ENCODE assay signal across 8 mouse cellular contexts in the genomic region with DNA sequence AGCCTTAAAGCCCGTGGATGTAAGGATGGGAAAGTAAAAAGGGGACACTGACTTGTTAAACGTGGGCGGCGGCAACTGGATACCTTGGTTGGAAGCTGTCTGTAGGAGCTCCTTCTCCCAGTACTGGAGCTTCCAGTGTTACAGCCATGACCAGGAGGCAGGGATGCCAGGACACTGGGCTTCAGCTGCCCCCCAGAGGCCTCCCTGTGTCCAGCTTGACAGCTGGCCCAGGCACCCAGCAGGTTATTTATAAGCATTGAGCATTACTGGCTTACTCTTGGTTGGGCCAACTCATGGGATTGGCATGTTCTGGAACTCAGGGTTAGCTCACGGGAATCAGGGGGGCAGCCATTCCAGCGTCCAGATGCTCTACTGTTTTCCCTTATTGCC. TPM values are rescaled to one million over a fixed set of nuclear protein-coding genes. Genes with fewer than 3 reads are reported as not detected.
DNase-seq lines count a peak whose midpoint lies in the region; ATAC-seq and TF ChIP-seq lines count a peak whose summit lies in the region.

No protein-coding gene starts in this region.

- no peak overlapping the region for H3K9ac ChIP-seq in forebrain, embryonic 12.5 days
- H3K9ac ChIP-seq in limb, embryonic 14.5 days (ENCODE audit: low read depth, low read length, severe bottlenecking): 0 out of 2 replicates have a peak overlapping the region, but pooled peaks have one; percentile 56
- H3K9ac ChIP-seq in neural tube, embryonic 12.5 days: no peak overlapping the region

- H3K9me3 ChIP-seq in forebrain, embryonic 12.5 days: no peaks in the 10 kb centered on the region
- no peaks in the 10 kb centered on the region for H3K9me3 ChIP-seq in limb, embryonic 14.5 days (ENCODE audit: control insufficient read depth, low read length)
- H3K9me3 ChIP-seq in neural tube, embryonic 12.5 days: no peaks in the 10 kb centered on the region

- ATAC-seq in forebrain, embryonic 12.5 days (ENCODE audit: low FRiP score): no peak
- 0 out of 2 replicates have a peak, but pooled peaks have one; percentile 34 for ATAC-seq in limb, embryonic 14.5 days (ENCODE audit: low FRiP score, low read depth)
- no peak for ATAC-seq in neural tube, embryonic 12.5 days (ENCODE audit: low FRiP score, low read depth)
- no peak for ATAC-seq in cerebellum, adult (ENCODE audit: insufficient number of reproducible peaks, low FRiP score, low TSS enrichment)

- peak overlapping the region; percentile 42; the same call in 1 of the 2 replicates for H3K4me3 ChIP-seq in forebrain, embryonic 12.5 days (replicated peaks)
- H3K4me3 ChIP-seq in limb, embryonic 14.5 days (replicated peaks; ENCODE audit: low read length): peak overlapping the region; percentile 41
- no peak overlapping the region for H3K4me3 ChIP-seq in neural tube, embryonic 12.5 days

- TF ChIP-seq POLR2A in limb, embryonic 14.5 days (IDR thresholded peaks at IDR 0.05; ENCODE audit: borderline replicate concordance, extremely low read depth, insufficient read depth, insufficient read length): no peak

- peak; percentile 92 for DNase-seq in NIH3T3 (ENCODE audit: low read depth)
- DNase-seq in heart, postnatal 4 days: peak; percentile 73
- no peak for DNase-seq in limb, embryonic 14.5 days (ENCODE audit: low spot score)
- DNase-seq in frontal cortex, postnatal 25 days (ENCODE audit: low spot score in 2 of 2): no peak
- no peak for DNase-seq in urinary bladder, adult 2 months (ENCODE audit: low spot score)

- no peaks in the 10 kb centered on the region for H3K36me3 ChIP-seq in forebrain, embryonic 12.5 days (replicated peaks)
- H3K36me3 ChIP-seq in limb, embryonic 14.5 days (ENCODE audit: control insufficient read depth, insufficient read depth, low read length): no peaks in the 10 kb centered on the region
- H3K36me3 ChIP-seq in neural tube, embryonic 12.5 days: no peaks in the 10 kb centered on the region

- 18% methylated on average over 6 of the region's 6 CpGs for WGBS in forebrain, embryonic 12.5 days
- 18% methylated on average over 6 of the region's 6 CpGs for WGBS in limb, embryonic 14.5 days
- WGBS in neural tube, embryonic 12.5 days: 22% methylated on average over 6 of the region's 6 CpGs

- peaks cover 8% of the 10 kb centered on the region for H3K4me1 ChIP-seq in forebrain, embryonic 12.5 days
- H3K4me1 ChIP-seq in limb, embryonic 14.5 days (ENCODE audit: control insufficient read depth, insufficient read depth, low read length): peaks cover 6% of the 10 kb centered on the region; the same call in 1 of the 2 replicates
- H3K4me1 ChIP-seq in neural tube, embryonic 12.5 days: 0 out of 2 replicates have a peak, but pooled peaks cover 4% of the 10 kb centered on the region

- H3K27me3 ChIP-seq in forebrain, embryonic 12.5 days: peaks cover 36% of the 10 kb centered on the region
- peaks cover 25% of the 10 kb centered on the region for H3K27me3 ChIP-seq in limb, embryonic 14.5 days (ENCODE audit: control insufficient read depth, insufficient read depth, low read length)
- peaks cover 23% of the 10 kb centered on the region for H3K27me3 ChIP-seq in neural tube, embryonic 12.5 days (replicated peaks)

- no peak overlapping the region for H3K27ac ChIP-seq in forebrain, embryonic 12.5 days
- no peak overlapping the region for H3K27ac ChIP-seq in limb, embryonic 14.5 days (replicated peaks; ENCODE audit: low read depth, low read length)
- no peak overlapping the region for H3K27ac ChIP-seq in neural tube, embryonic 12.5 days

- peak overlapping the region; percentile 73 for H3K4me2 ChIP-seq in forebrain, embryonic 12.5 days
- H3K4me2 ChIP-seq in limb, embryonic 14.5 days (replicated peaks; ENCODE audit: low read depth, low read length, severe bottlenecking): peak overlapping the region; percentile 67
- H3K4me2 ChIP-seq in neural tube, embryonic 12.5 days (replicated peaks): peak overlapping the region; percentile 75

RNA-seq across cellular contexts. Expression of a gene that starts 0.6 kb away (rescaled TPM):
- 0.27 and 0.42 TPM in 2 replicates for polyA plus RNA-seq in forebrain, embryonic 12.5 days (2016; fragmentation: Nextera tagmentation; extraction: Ambion mirVana)
- 1 to 10 TPM; 3.9 to 5.0 TPM for total RNA-seq in heart, postnatal 4 days (2021)
- 1.5 and 1.7 TPM in 2 replicates for polyA plus RNA-seq in limb, embryonic 14.5 days (2012; rRNA removed)
- 1.0 and 1.3 TPM in 2 replicates for polyA plus RNA-seq in limb, embryonic 14.5 days (2014; fragmentation: Nextera tagmentation; extraction: Ambion mirVana)
- 0.22 and 0.30 TPM in 2 replicates for polyA plus RNA-seq in neural tube, embryonic 12.5 days (2016; fragmentation: Nextera tagmentation; extraction: Ambion mirVana)
- polyA plus RNA-seq in urinary bladder, adult 2 months (2012; rRNA removed): 3.1 TPM in 2 replicates

RNA-seq across cellular contexts. Expression of a gene that starts 16.0 kb away (rescaled TPM):
- 123 and 129 TPM in 2 replicates for polyA plus RNA-seq in forebrain, embryonic 12.5 days (2016; fragmentation: Nextera tagmentation; extraction: Ambion mirVana)
- 10 to 100 TPM; 66.3 to 67.9 TPM for total RNA-seq in heart, postnatal 4 days (2021)
- polyA plus RNA-seq in limb, embryonic 14.5 days (2012; rRNA removed): 64.7 and 79.8 TPM in 2 replicates
- 101 and 102 TPM in 2 replicates for polyA plus RNA-seq in limb, embryonic 14.5 days (2014; fragmentation: Nextera tagmentation; extraction: Ambion mirVana)
- 122 and 129 TPM in 2 replicates for polyA plus RNA-seq in neural tube, embryonic 12.5 days (2016; fragmentation: Nextera tagmentation; extraction: Ambion mirVana)
- polyA plus RNA-seq in urinary bladder, adult 2 months (2012; rRNA removed): 49.0 and 62.3 TPM in 2 replicates

RNA-seq across cellular contexts. Expression of a gene that starts 16.1 kb away (rescaled TPM):
- polyA plus RNA-seq in forebrain, embryonic 12.5 days (2016; fragmentation: Nextera tagmentation; extraction: Ambion mirVana): 158 and 163 TPM in 2 replicates
- 100 to 1,000 TPM; 109 to 112 TPM for total RNA-seq in heart, postnatal 4 days (2021)
- 106 and 135 TPM in 2 replicates for polyA plus RNA-seq in limb, embryonic 14.5 days (2012; rRNA removed)
- polyA plus RNA-seq in limb, embryonic 14.5 days (2014; fragmentation: Nextera tagmentation; extraction: Ambion mirVana): 224 and 235 TPM in 2 replicates
- polyA plus RNA-seq in neural tube, embryonic 12.5 days (2016; fragmentation: Nextera tagmentation; extraction: Ambion mirVana): 198 and 205 TPM in 2 replicates
- polyA plus RNA-seq in urinary bladder, adult 2 months (2012; rRNA removed): 101 and 131 TPM in 2 replicates

RNA-seq across cellular contexts. Expression of a gene that starts 22.7 kb away (rescaled TPM):
- 18.5 and 19.1 TPM in 2 replicates for polyA plus RNA-seq in forebrain, embryonic 12.5 days (2016; fragmentation: Nextera tagmentation; extraction: Ambion mirVana)
- 1 to 10 TPM; 6.0 to 7.1 TPM for total RNA-seq in heart, postnatal 4 days (2021)
- 5.5 and 6.1 TPM in 2 replicates for polyA plus RNA-seq in limb, embryonic 14.5 days (2012; rRNA removed)
- 11.2 and 12.6 TPM in 2 replicates for polyA plus RNA-seq in limb, embryonic 14.5 days (2014; fragmentation: Nextera tagmentation; extraction: Ambion mirVana)
- 11.0 and 11.1 TPM in 2 replicates for polyA plus RNA-seq in neural tube, embryonic 12.5 days (2016; fragmentation: Nextera tagmentation; extraction: Ambion mirVana)
- 0.41 and 0.58 TPM in 2 replicates for polyA plus RNA-seq in urinary bladder, adult 2 months (2012; rRNA removed)

RNA-seq across cellular contexts. Expression of a gene that starts 38.0 kb away (rescaled TPM):
- polyA plus RNA-seq in forebrain, embryonic 12.5 days (2016; fragmentation: Nextera tagmentation; extraction: Ambion mirVana): 19.0 and 19.2 TPM in 2 replicates
- 1 to 10 TPM; 8.4 to 8.7 TPM for total RNA-seq in heart, postnatal 4 days (2021)
- 25.9 and 32.0 TPM in 2 replicates for polyA plus RNA-seq in limb, embryonic 14.5 days (2012; rRNA removed)
- 24.6 and 27.4 TPM in 2 replicates for polyA plus RNA-seq in limb, embryonic 14.5 days (2014; fragmentation: Nextera tagmentation; extraction: Ambion mirVana)
- 21.5 and 26.1 TPM in 2 replicates for polyA plus RNA-seq in neural tube, embryonic 12.5 days (2016; fragmentation: Nextera tagmentation; extraction: Ambion mirVana)
- polyA plus RNA-seq in urinary bladder, adult 2 months (2012; rRNA removed): 32.5 and 37.5 TPM in 2 replicates

Comparison
In these comparisons a context has a peak if more than half of its experiments do, and no peak if none do; other contexts are left out.
1. DNase-seq: peak in NIH3T3 (single experiment) and heart, postnatal 4 days (single experiment); none in limb, embryonic 14.5 days (single experiment), frontal cortex, postnatal 25 days (0 of 2) and urinary bladder, adult 2 months (single experiment).
2. Peak in every context shown above with its lines, with median percentiles within 50 percentile points of each other: H3K4me2 ChIP-seq.